Mouse (Mus musculus) forebrain, embryonic 16.5 days (tissue): Measurements from ENCODE around the gene Marcks. TPM values are rescaled to one million over a fixed set of nuclear protein-coding genes. Genes with fewer than 3 reads are reported as not detected.

Experiments
- ATAC-seq: fragments of 200-750 bp; cut with Nextera tagmentation; 2 replicates; pipeline ENCODE4 v1.8.0; 2017; ENCODE audit warnings: mild to moderate bottlenecking, moderate library complexity
- H3K27ac ChIP-seq: fragments of 300-500 bp; sonication (generic); 2 replicates; pipeline ENCODE4 v1.5.1; 2014; ENCODE audit warnings: low read length, control low read depth
- H3K27me3 ChIP-seq: fragments of 300-500 bp; sonication (generic); replicated peaks from 2 replicates; pipeline ENCODE4 v1.6.1; 2014; ENCODE audit warnings: low read length; ENCODE audit not compliant: control insufficient read depth, insufficient read depth
- H3K36me3 ChIP-seq: fragments of 300-500 bp; sonication (generic); 2 replicates; pipeline ENCODE4 v1.6.1; 2014; ENCODE audit not compliant: control insufficient read depth, insufficient read depth
- H3K4me1 ChIP-seq: fragments of 300-500 bp; sonication (generic); replicated peaks from 2 replicates; pipeline ENCODE4 v1.6.1; 2014; ENCODE audit warnings: low read length; ENCODE audit not compliant: control insufficient read depth, insufficient read depth
- H3K4me2 ChIP-seq: fragments of 300-500 bp; sonication (generic); 2 replicates; pipeline ENCODE4 v1.6.1; 2014; ENCODE audit warnings: mild to moderate bottlenecking, low read length, control low read depth
- H3K4me3 ChIP-seq: fragments of 300-500 bp; sonication (generic); replicated peaks from 2 replicates; pipeline ENCODE4 v1.5.1; 2014; ENCODE audit warnings: mild to moderate bottlenecking, low read length, control low read depth
- H3K9ac ChIP-seq: fragments of 300-500 bp; sonication (generic); replicated peaks from 2 replicates; pipeline ENCODE4 v1.6.1; 2014; ENCODE audit warnings: low read depth, low read length, control low read depth
- H3K9me3 ChIP-seq: fragments of 300-500 bp; sonication (generic); 2 replicates; pipeline ENCODE4 v1.6.1; 2016; ENCODE audit warnings: low read length; ENCODE audit not compliant: control insufficient read depth
- WGBS: fragments of 180-500 bp; shearing (Covaris S2); extraction: QIAGEN DNeasy Blood & Tissue Kit; methylation state at CpG from one replicate; pipeline ENCODE4 v1.1.7; 2014; 5-methylcytosine and 5-hydroxymethylcytosine counted together
- polyA plus RNA-seq: library from polyadenylated mRNA; unstranded; fragments of >200 nt; fragmentation: Nextera tagmentation; extraction: Ambion mirVana; gene quantifications from 2 replicates; pipeline ENCODE4 v1.2.1, GENCODE M21; 2015

The Marcks gene
- polyA plus RNA-seq, 1 experiment from 2014 or later: 178 TPM

GRCm38 (mm10) chr10:37155131-37155530 lies 16.4 kb upstream of the Marcks start:
- H3K27me3 ChIP-seq: no peaks in the 10 kb centered on the region
- ATAC-seq: no peak
- H3K36me3 ChIP-seq: no peaks in the 10 kb centered on the region; the same call in 1 of the 2 replicates
- H3K9ac ChIP-seq: no peak overlapping the region
- no peaks in the 10 kb centered on the region for H3K9me3 ChIP-seq
- no peak overlapping the region for H3K27ac ChIP-seq
- H3K4me1 ChIP-seq: no peaks in the 10 kb centered on the region
- H3K4me2 ChIP-seq: no peak overlapping the region
- no peak overlapping the region for H3K4me3 ChIP-seq
- 46% methylated on average over 2 of the region's 2 CpGs for WGBS

- Histone ChIP-seq H3K27me3 (no peaks in the 10 kb centered on the region), H3K4me3 (no peak overlapping the region), H3K9me3 (no peaks in the 10 kb centered on the region; the same call in 1 of the 2 replicates), H3K36me3 (no peaks in the 10 kb centered on the region), H3K4me2 (no peak overlapping the region), H3K9ac (no peak overlapping the region), H3K27ac (no peak overlapping the region), H3K4me1 (no peaks in the 10 kb centered on the region)
- WGBS: 58% methylated on average over 7 of the region's 7 CpGs
- peak; percentile 66 for ATAC-seq
These were observed 13.0 kb upstream of the Marcks start for GRCm38 (mm10) chr10:37151539-37152271.

GRCm38 (mm10) chr10:37148016-37148415 lies 9.3 kb upstream of the Marcks start:
- H3K27ac ChIP-seq: no peak overlapping the region
- no peak overlapping the region for H3K9ac ChIP-seq
- 83% methylated on average over 3 of the region's 3 CpGs for WGBS
- no peaks in the 10 kb centered on the region; the same call in 1 of the 2 replicates for H3K9me3 ChIP-seq
- no peak overlapping the region for H3K4me3 ChIP-seq
- no peaks in the 10 kb centered on the region for H3K27me3 ChIP-seq
- no peak overlapping the region for H3K4me2 ChIP-seq
- H3K4me1 ChIP-seq: no peaks in the 10 kb centered on the region
- no peaks in the 10 kb centered on the region for H3K36me3 ChIP-seq
- no peak for ATAC-seq

GRCm38 (mm10) chr10:37145456-37145855 lies 6.7 kb upstream of the Marcks start:
- ATAC-seq: no peak
- Histone ChIP-seq H3K36me3 (no peaks in the 10 kb centered on the region), H3K27ac (no peak overlapping the region), H3K9ac (no peak overlapping the region), H3K9me3 (no peaks in the 10 kb centered on the region; the same call in 1 of the 2 replicates), H3K4me2 (no peak overlapping the region), H3K4me3 (no peak overlapping the region), H3K27me3 (no peaks in the 10 kb centered on the region), H3K4me1 (peaks cover 6% of the 10 kb centered on the region)
- 95% methylated on average over 1 of the region's 1 CpGs for WGBS

GRCm38 (mm10) chr10:37141621-37142020 lies 2.9 kb upstream of the Marcks start:
- ATAC-seq: no peak
- WGBS: 59% methylated on average over 4 of the region's 4 CpGs

GRCm38 (mm10) chr10:37140736-37141451 lies 2.2 kb upstream of the Marcks start:
- Histone ChIP-seq H3K9me3 (no peaks in the 10 kb centered on the region), H3K9ac (peak overlapping the region; percentile 93), H3K36me3 (no peaks in the 10 kb centered on the region), H3K4me2 (peak overlapping the region; percentile 77), H3K27ac (peak overlapping the region; percentile 99), H3K4me1 (peaks cover 6% of the 10 kb centered on the region), H3K27me3 (no peaks in the 10 kb centered on the region), H3K4me3 (peak overlapping the region; percentile 64)
- under 1% methylated on average over 39 of the region's 47 CpGs for WGBS
- peak; percentile 87 for ATAC-seq

More at GRCm38 (mm10) chr10:37141621-37142020, 2.9 kb upstream of the Marcks start:
- H3K9me3 ChIP-seq: no peaks in the 10 kb centered on the region
- H3K27ac ChIP-seq: peak overlapping the region; percentile 99
- peak overlapping the region; percentile 93 for H3K9ac ChIP-seq
- no peaks in the 10 kb centered on the region for H3K36me3 ChIP-seq
- H3K4me2 ChIP-seq: peak overlapping the region; percentile 77
- no peaks in the 10 kb centered on the region for H3K27me3 ChIP-seq
- H3K4me3 ChIP-seq: peak overlapping the region; percentile 64
- peaks cover 6% of the 10 kb centered on the region for H3K4me1 ChIP-seq

GRCm38 (mm10) chr10:37140166-37140735 lies 1.5 kb upstream of the Marcks start:
- Histone ChIP-seq H3K27me3 (no peaks in the 10 kb centered on the region), H3K4me1 (peaks cover 6% of the 10 kb centered on the region), H3K4me3 (peak overlapping the region; percentile 64), H3K27ac (peak overlapping the region; percentile 99), H3K4me2 (peak overlapping the region; percentile 77), H3K36me3 (no peaks in the 10 kb centered on the region), H3K9ac (peak overlapping the region; percentile 93), H3K9me3 (no peaks in the 10 kb centered on the region)
- ATAC-seq: no peak
- WGBS: under 1% methylated on average over 24 of the region's 24 CpGs

- H3K36me3 ChIP-seq: no peaks in the 10 kb centered on the region
- H3K4me1 ChIP-seq: peaks cover 10% of the 10 kb centered on the region
- H3K4me3 ChIP-seq: peak overlapping the region; percentile 64
- H3K9me3 ChIP-seq: no peaks in the 10 kb centered on the region
- no peak for ATAC-seq
- H3K27ac ChIP-seq: peak overlapping the region; percentile 99
- peak overlapping the region; percentile 77 for H3K4me2 ChIP-seq
- no peaks in the 10 kb centered on the region for H3K27me3 ChIP-seq
- under 1% methylated on average over 26 of the region's 26 CpGs for whole genome bisulfite sequencing
- peak overlapping the region; percentile 93 for H3K9ac ChIP-seq
These were observed 884 bp upstream of the Marcks start for GRCm38 (mm10) chr10:37139443-37140165.
